Mouse (Mus musculus) liver, adult 2 months (tissue): ENCODE results near the gene Il15ra. TPM values are rescaled to one million over a fixed set of nuclear protein-coding genes. Genes with fewer than 3 reads are reported as not detected.
A peak's percentile ranks its signal among the peaks of the same experiment; 100 is the strongest.

ENCODE experiments used
- DNase-seq: peaks from one replicate; pipeline ENCODE4 v3.0.0-alpha.2; 2011; ENCODE audit warnings: low read depth, low spot score; ENCODE audit errors: extremely low read depth
- H3K27ac ChIP-seq: fragments of 200-500 bp; replicated peaks from 2 replicates; pipeline ENCODE4 v1.5.1; 2012; ENCODE audit warnings: low read depth, mild to moderate bottlenecking, control low read depth, inconsistent platforms, low read length; ENCODE audit not compliant: insufficient read depth
- H3K27me3 ChIP-seq: fragments of 200-500 bp; 2 replicates; pipeline ENCODE4 v1.6.1; 2012; ENCODE audit warnings: mild to moderate bottlenecking, moderate library complexity, low read length, inconsistent platforms; ENCODE audit not compliant: control insufficient read depth, insufficient read depth
- H3K36me3 ChIP-seq: fragments of 200-500 bp; 2 replicates; pipeline ENCODE4 v1.6.1; 2012; ENCODE audit warnings: low read length, inconsistent platforms; ENCODE audit not compliant: control insufficient read depth, insufficient read depth
- H3K4me1 ChIP-seq: fragments of 200-500 bp; 2 replicates; pipeline ENCODE4 v1.6.1; 2011; ENCODE audit warnings: low read length; ENCODE audit not compliant: control insufficient read depth, insufficient read depth
- H3K4me3 ChIP-seq: fragments of 200-500 bp; 2 replicates; pipeline ENCODE4 v1.5.1; 2011; ENCODE audit warnings: low read depth, mild to moderate bottlenecking, control low read depth, low read length, moderate library complexity; ENCODE audit not compliant: insufficient read depth
- H3K79me2 ChIP-seq: fragments of 200-500 bp; 2 replicates; pipeline ENCODE4 v1.6.1; 2012; ENCODE audit warnings: inconsistent platforms, mild to moderate bottlenecking, low read length, moderate library complexity; ENCODE audit not compliant: control insufficient read depth, insufficient read depth
- H3K9ac ChIP-seq: fragments of 200-500 bp; 2 replicates; pipeline ENCODE4 v1.6.1; 2012; ENCODE audit warnings: low read depth, mild to moderate bottlenecking, control low read depth, inconsistent platforms, low read length
- CTCF ChIP-seq: fragments of 200-500 bp; IDR thresholded peaks from 2 replicates; pipeline ENCODE4 v1.5.1; 2011; ENCODE audit warnings: low read depth, low read length, control low read depth
- POLR2A ChIP-seq: fragments of 200-500 bp; IDR thresholded peaks from 2 replicates; pipeline ENCODE4 v1.6.1; 2011; ENCODE audit warnings: low read length, control low read depth; ENCODE audit not compliant: insufficient read depth; ENCODE audit errors: extremely low read depth
- WGBS: fragments of 180-500 bp; shearing (Covaris S2); methylation state at CpG from one replicate; pipeline ENCODE4 v1.1.7; 2018; 5-methylcytosine and 5-hydroxymethylcytosine counted together
- polyA plus RNA-seq: library from polyadenylated mRNA; depleted of rRNA; stranded (reverse); fragments of >200 nt; gene quantifications from 2 replicates; pipeline ENCODE4 v1.2.3, GENCODE M21; 2012
- total RNA-seq: library from RNA; depleted of rRNA; stranded (reverse); fragments of >200 nt; gene quantifications from 2 replicates; pipeline ENCODE4 v1.2.3, GENCODE M21; 2014

Il15ra gene
- total and polyA plus RNA-seq, 2 experiments, result 24.9 to 59.8 TPM

GRCm38 (mm10) chr2:11727574-11727973, 22.5 kb downstream of the Il15ra start:
- Histone ChIP-seq H3K36me3 (peaks cover 74% of the 10 kb centered on the region), H3K4me1 (no peaks in the 10 kb centered on the region), H3K9ac (no peak overlapping the region), H3K79me2 (no peaks in the 10 kb centered on the region), H3K27ac (no peak overlapping the region), H3K27me3 (no peaks in the 10 kb centered on the region), H3K4me3 (no peak overlapping the region)
- DNase-seq, result no peak
- 92% methylated on average over 5 of the region's 5 CpGs for WGBS
- no peak for TF ChIP-seq CTCF
- no peak for TF ChIP-seq POLR2A

DNA sequence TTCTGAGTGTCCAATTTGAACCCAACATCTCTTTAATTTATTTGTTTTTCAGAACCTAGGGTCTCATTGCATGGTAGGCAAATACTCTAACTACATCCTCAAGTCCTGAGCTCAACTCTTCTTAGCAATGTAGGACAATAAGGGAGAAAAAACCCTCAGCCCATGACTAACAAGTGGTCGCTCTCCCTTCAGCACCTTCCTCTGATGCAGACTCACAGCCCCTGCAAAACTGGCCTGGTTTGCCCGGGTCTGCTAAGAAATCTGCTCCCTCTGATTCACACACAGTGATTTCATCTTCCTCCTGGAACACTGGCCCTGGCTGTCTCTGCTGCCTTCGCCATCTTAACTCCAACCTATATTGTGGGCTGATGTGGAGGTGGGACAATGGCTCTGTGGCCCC, 24.0 kb downstream of the Il15ra start:
- H3K27ac ChIP-seq, result no peak overlapping the region
- no peaks in the 10 kb centered on the region for H3K4me1 ChIP-seq
- TF ChIP-seq POLR2A, result no peak
- no peak for DNase-seq
- 79% methylated on average over 3 of the region's 3 CpGs for WGBS
- H3K36me3 ChIP-seq, result peaks cover 69% of the 10 kb centered on the region
- no peaks in the 10 kb centered on the region for H3K27me3 ChIP-seq
- H3K4me3 ChIP-seq, result no peak overlapping the region
- no peak overlapping the region for H3K9ac ChIP-seq
- no peaks in the 10 kb centered on the region for H3K79me2 ChIP-seq

- no peaks in the 10 kb centered on the region for H3K27me3 ChIP-seq
- H3K9ac ChIP-seq, result no peak overlapping the region
- WGBS, result 82% methylated on average over 5 of the region's 5 CpGs
- peaks cover 46% of the 10 kb centered on the region for H3K36me3 ChIP-seq
- no peak for DNase-seq
- TF ChIP-seq POLR2A (no peak), CTCF (no peak)
- H3K79me2 ChIP-seq, result no peaks in the 10 kb centered on the region
- H3K27ac ChIP-seq, result no peak overlapping the region
- H3K4me3 ChIP-seq, result no peak overlapping the region
- H3K4me1 ChIP-seq, result no peaks in the 10 kb centered on the region
Measured at GRCm38 (mm10) chr2:11732978-11733377, 27.9 kb downstream of the Il15ra start.

DNA sequence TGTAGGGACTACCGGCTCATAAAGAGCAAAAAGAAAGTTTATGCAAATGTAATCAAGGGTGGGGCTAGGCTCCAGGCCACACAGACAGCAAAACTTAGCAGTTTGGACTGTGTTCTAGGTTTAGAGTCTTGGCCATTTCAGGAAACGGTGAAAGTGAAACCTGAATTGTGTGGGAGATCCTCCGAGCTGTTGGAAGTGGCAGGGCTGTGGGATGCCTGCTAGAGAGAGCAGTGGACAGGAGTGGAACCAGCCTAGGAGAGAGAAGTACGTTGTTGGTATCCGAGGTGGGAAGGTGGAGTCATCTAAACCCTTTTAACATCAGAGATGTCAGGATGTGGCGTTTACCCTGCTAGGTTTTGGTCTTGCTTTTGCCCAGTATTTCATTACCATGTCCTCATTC, 30.8 kb downstream of the Il15ra start:
- H3K27me3 ChIP-seq, result no peaks in the 10 kb centered on the region
- no peaks in the 10 kb centered on the region for H3K4me1 ChIP-seq
- H3K36me3 ChIP-seq, result peaks cover 28% of the 10 kb centered on the region
- H3K9ac ChIP-seq, result no peak overlapping the region
- 59% methylated on average over 6 of the region's 6 CpGs for WGBS
- H3K79me2 ChIP-seq, result no peaks in the 10 kb centered on the region
- DNase-seq, result peak; percentile 43
- no peak overlapping the region for H3K27ac ChIP-seq
- no peak overlapping the region for H3K4me3 ChIP-seq
- TF ChIP-seq CTCF (no peak), POLR2A (no peak)

- Histone ChIP-seq H3K36me3 (peaks cover 33% of the 10 kb centered on the region), H3K27ac (no peak overlapping the region), H3K4me1 (no peaks in the 10 kb centered on the region), H3K4me3 (no peak overlapping the region), H3K79me2 (no peaks in the 10 kb centered on the region), H3K9ac (no peak overlapping the region), H3K27me3 (no peaks in the 10 kb centered on the region)
- WGBS, result 97% methylated on average over 3 of the region's 3 CpGs
- no peak for TF ChIP-seq CTCF
- TF ChIP-seq POLR2A, result no peak
- DNase-seq, result no peak
Measured at GRCm38 (mm10) chr2:11738794-11739193, 33.7 kb downstream of the Il15ra start.

DNA sequence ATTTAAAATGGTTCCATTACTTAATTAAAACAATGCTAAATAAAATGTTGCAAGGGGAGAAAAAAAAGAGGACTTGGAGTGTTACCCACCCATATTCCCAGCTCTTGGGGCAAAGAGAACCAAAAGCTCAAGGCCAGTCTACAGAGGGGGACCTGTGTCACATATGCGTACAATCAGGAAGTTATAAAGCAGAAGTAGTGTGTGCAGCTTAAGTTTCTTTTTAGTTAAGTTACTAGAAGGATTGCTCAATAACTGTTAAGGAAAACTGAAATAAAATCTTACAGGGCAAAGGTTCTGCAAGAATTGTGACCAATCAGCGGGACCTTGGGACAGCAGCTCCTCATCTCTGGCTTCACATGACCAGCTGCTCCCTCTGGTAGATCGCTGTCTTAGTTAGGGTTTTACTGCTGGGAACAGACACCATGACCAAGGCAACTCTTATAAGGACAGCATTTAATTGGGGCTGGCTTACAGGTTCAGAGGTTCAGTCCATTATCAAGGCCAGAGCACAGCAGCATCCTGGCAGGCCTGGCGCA, 34.5 kb downstream of the Il15ra start:
- no peak overlapping the region for H3K9ac ChIP-seq
- H3K36me3 ChIP-seq, result peaks cover 30% of the 10 kb centered on the region
- TF ChIP-seq CTCF (no peak), POLR2A (no peak)
- H3K27ac ChIP-seq, result no peak overlapping the region
- peak; percentile 33 for DNase-seq
- no peaks in the 10 kb centered on the region for H3K79me2 ChIP-seq
- H3K4me3 ChIP-seq, result no peak overlapping the region
- H3K4me1 ChIP-seq, result no peaks in the 10 kb centered on the region
- WGBS, result 93% methylated on average over 4 of the region's 4 CpGs
- H3K27me3 ChIP-seq, result no peaks in the 10 kb centered on the region
